Mouse (Mus musculus) kidney, embryonic 15.5 days (tissue): Measurements from ENCODE around the gene Rabac1. TPM values are rescaled to one million over a fixed set of nuclear protein-coding genes. Genes with fewer than 3 reads are reported as not detected.

Experiments used
- ATAC-seq: fragments of 200-750 bp; cut with Nextera tagmentation; replicated peaks from 2 replicates; pipeline ENCODE4 v1.8.0; 2017; ENCODE audit warnings: moderate TSS enrichment; ENCODE audit not compliant: low FRiP score
- H3K27ac ChIP-seq: fragments of 300-500 bp; sonication (generic); 2 replicates; pipeline ENCODE4 v1.5.1; 2015; ENCODE audit warnings: mild to moderate bottlenecking, inconsistent platforms
- H3K27me3 ChIP-seq: fragments of 300-500 bp; sonication (generic); 2 replicates; pipeline ENCODE4 v1.6.1; 2015; ENCODE audit warnings: inconsistent platforms
- H3K36me3 ChIP-seq: fragments of 300-500 bp; sonication (generic); 2 replicates; pipeline ENCODE4 v1.6.1; 2015; ENCODE audit warnings: inconsistent platforms
- H3K4me1 ChIP-seq: fragments of 300-500 bp; sonication (generic); 2 replicates; pipeline ENCODE4 v1.6.1; 2015; ENCODE audit warnings: inconsistent platforms
- H3K4me2 ChIP-seq: fragments of 300-500 bp; sonication (generic); 2 replicates; pipeline ENCODE4 v1.6.1; 2015; ENCODE audit warnings: moderate library complexity, mild to moderate bottlenecking, inconsistent platforms
- H3K4me3 ChIP-seq: fragments of 300-500 bp; sonication (generic); replicated peaks from 2 replicates; pipeline ENCODE4 v1.5.1; 2015; ENCODE audit warnings: mild to moderate bottlenecking, inconsistent platforms
- H3K9ac ChIP-seq: fragments of 300-500 bp; sonication (generic); 2 replicates; pipeline ENCODE4 v1.6.1; 2015; ENCODE audit warnings: mild to moderate bottlenecking, inconsistent platforms
- H3K9me3 ChIP-seq: fragments of 300-500 bp; sonication (generic); replicated peaks from 2 replicates; pipeline ENCODE4 v1.6.1; 2016; ENCODE audit warnings: inconsistent platforms
- WGBS: fragments of 180-500 bp; shearing (Covaris S2); methylation state at CpG from one replicate; pipeline ENCODE4 v1.1.7; 2015; ENCODE audit warnings: mixed read lengths; 5-methylcytosine and 5-hydroxymethylcytosine counted together
- polyA plus RNA-seq: library from polyadenylated mRNA; unstranded; fragments of >200 nt; fragmentation: Nextera tagmentation; extraction: Ambion mirVana; gene quantifications from 2 replicates; pipeline ENCODE4 v1.2.1, GENCODE M21; 2015

Rabac1 gene
- polyA plus RNA-seq, 1 experiment from 2014 or later, result 153 TPM

DNA sequence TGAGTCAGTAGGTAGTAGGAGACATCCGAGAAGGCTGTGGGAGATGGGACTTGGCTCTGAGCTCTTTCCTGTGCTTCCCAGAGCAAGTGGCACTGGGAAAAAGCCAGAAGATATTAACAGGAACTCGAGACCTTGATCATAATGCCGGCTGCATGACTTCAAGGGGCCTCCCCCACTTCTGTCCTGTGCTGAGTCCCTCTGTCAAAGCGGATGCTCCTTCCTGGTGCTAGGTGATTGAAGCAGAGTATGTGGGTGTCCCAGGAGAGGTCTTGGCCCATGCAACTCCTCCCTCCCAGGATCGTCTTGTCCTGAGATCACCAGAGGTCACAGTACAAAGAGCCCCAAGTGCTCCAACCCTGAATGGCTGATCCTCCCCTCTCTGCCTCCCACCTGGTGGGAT, 1.3 kb upstream of the Rabac1 start:
- Histone ChIP-seq H3K27me3 (no peaks in the 10 kb centered on the region), H3K9me3 (no peaks in the 10 kb centered on the region), H3K9ac (no peak overlapping the region), H3K27ac (no peak overlapping the region), H3K4me2 (no peak overlapping the region), H3K36me3 (peaks cover 9% of the 10 kb centered on the region), H3K4me1 (peaks cover 5% of the 10 kb centered on the region), H3K4me3 (no peak overlapping the region)
- WGBS, result 54% methylated on average over 5 of the region's 5 CpGs
- ATAC-seq, result no peak

DNA sequence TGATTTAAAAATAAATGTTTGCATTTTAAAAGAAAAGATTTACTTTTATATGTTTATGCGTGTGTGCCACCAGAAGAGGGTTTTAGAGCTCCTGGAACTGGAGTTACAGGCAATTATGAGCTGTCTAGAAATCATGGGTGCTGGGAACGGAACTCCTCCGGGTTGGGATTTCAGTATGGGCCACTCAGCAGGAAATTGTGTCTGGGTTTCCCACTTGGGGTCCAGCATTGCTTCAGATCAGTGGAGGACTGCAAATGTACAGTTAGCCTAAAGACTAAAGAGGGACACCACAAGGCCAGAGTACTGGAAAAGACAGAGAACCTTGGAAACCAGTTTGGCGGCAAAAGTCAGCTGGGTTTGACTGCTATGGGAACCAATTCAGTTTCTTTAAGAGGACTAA, 654 bp upstream of the Rabac1 start:
- Histone ChIP-seq H3K9me3 (no peaks in the 10 kb centered on the region), H3K4me2 (peak overlapping the region; percentile 78; the same call in 1 of the 2 replicates), H3K4me3 (no peak overlapping the region), H3K27me3 (no peaks in the 10 kb centered on the region), H3K27ac (no peak overlapping the region), H3K9ac (no peak overlapping the region), H3K36me3 (peaks cover 9% of the 10 kb centered on the region), H3K4me1 (peaks cover 5% of the 10 kb centered on the region)
- 83% methylated on average over 4 of the region's 4 CpGs for WGBS
- no peak for ATAC-seq

DNA sequence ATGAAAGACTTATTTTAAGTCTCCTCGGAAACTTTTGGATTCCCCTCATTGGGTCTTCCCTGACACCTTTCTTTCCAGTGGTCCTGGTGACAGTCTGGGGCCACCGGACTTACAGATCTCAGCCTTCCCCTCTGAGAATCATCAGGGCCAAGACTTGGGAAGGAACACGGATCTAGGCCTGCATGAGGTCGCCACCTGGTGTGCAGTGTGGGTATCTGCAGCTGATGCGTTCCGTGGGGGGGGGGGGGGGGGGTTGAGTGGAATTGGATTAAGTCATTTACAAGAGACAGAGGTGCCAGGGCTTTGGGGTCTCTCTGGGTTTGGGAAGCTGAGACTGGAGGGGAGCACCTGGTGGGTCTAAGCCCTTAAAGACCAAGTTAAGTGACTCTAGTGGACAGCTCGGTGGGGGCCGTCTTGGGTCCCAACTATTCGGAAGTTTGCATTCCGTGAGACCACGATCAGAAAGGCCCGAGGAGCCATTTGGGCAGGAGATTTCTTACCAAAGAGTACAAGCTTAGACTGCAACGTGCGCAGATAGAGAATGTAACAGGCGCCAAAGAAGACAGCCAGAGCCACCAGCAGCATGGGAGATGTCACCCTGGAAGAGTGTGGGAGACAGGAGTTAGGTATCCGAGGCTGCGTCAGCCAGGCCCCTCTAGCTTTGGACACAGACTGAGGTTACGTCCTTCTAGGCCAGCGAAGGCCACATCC, 1.1 kb downstream of the Rabac1 start:
- WGBS, result 9% methylated on average over 19 of the region's 19 CpGs
- peak overlapping the region; percentile 72 for H3K9ac ChIP-seq
- peaks cover 9% of the 10 kb centered on the region for H3K36me3 ChIP-seq
- no peak for ATAC-seq
- peak overlapping the region; percentile 78 for H3K4me2 ChIP-seq
- 0 out of 2 replicates have a peak overlapping the region, but pooled peaks have one; percentile 77 for H3K27ac ChIP-seq
- H3K4me1 ChIP-seq, result peaks cover 5% of the 10 kb centered on the region
- H3K9me3 ChIP-seq, result no peaks in the 10 kb centered on the region
- peak overlapping the region; percentile 75 for H3K4me3 ChIP-seq
- no peaks in the 10 kb centered on the region for H3K27me3 ChIP-seq

DNA sequence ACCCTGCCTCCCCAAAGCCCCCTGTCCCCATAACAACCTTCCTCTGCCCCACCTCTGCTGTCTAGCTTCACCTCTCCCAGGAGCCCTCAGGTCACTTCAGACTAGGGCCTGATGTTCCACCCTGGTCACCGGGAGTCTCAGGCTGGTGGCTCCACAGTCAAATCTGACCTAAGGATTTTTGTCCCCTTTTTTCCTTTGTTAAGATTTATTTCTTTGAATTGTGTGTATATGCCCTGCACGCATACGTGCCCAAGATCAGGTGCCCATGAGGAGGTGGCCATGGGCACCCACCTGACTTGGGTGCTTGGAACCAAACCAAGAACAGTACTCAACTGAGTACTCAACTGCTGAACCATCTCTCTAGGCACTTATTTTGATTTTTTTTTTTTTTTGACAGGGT, 2.2 kb downstream of the Rabac1 start:
- no peaks in the 10 kb centered on the region for H3K9me3 ChIP-seq
- no peak for ATAC-seq
- no peak overlapping the region for H3K9ac ChIP-seq
- no peaks in the 10 kb centered on the region for H3K27me3 ChIP-seq
- H3K4me3 ChIP-seq, result no peak overlapping the region
- H3K4me2 ChIP-seq, result no peak overlapping the region
- 99% methylated on average over 3 of the region's 3 CpGs for WGBS
- H3K36me3 ChIP-seq, result peaks cover 9% of the 10 kb centered on the region
- no peak overlapping the region for H3K27ac ChIP-seq
- peaks cover 6% of the 10 kb centered on the region for H3K4me1 ChIP-seq

DNA sequence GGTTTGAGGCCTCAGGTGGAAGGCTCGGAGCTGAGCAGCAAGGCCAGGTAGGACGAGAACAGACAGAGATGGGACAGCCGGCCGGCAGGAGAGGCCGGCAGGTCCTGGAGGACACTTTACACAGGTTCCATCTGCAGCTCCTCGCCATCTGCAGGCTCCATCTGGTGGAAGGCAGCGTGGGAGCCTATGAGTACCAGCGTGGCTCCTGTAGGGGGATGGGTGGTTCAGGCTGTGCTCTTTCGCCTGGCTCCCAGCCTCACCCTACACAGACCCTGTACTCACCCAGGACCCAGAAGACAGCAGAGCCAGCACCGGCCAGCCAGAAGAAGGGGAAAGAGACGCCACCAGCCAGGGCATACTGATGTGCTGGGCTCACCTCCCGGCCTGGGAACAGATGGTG, 2.7 kb downstream of the Rabac1 start:
- no peak overlapping the region for H3K4me3 ChIP-seq
- ATAC-seq, result no peak
- peaks cover 7% of the 10 kb centered on the region for H3K4me1 ChIP-seq
- H3K27ac ChIP-seq, result no peak overlapping the region
- no peak overlapping the region for H3K4me2 ChIP-seq
- no peaks in the 10 kb centered on the region for H3K27me3 ChIP-seq
- WGBS, result 83% methylated on average over 12 of the region's 12 CpGs
- H3K9ac ChIP-seq, result no peak overlapping the region
- H3K36me3 ChIP-seq, result peaks cover 9% of the 10 kb centered on the region
- no peaks in the 10 kb centered on the region for H3K9me3 ChIP-seq

DNA sequence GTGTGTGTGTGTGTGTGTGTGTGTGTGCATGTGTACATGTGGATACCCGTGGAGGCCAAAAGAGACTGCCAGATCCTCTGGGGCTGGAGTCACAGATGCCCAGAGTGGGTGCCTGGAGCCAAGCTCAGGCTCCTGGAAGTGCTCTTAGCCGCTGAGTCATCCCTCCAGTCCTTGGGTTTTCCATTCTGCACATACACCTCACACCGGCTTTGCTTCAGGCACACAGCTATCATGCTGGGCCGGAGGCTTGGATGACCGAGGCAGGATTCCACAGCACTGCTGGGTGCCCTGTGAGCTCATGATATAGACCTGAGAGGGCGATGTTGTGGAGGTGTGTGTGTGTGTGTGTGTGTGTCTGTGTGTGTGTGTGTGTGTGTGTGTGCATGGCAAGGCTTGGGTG, 4.1 kb downstream of the Rabac1 start:
- H3K9ac ChIP-seq, result no peak overlapping the region
- H3K27ac ChIP-seq, result no peak overlapping the region
- H3K4me2 ChIP-seq, result no peak overlapping the region
- peaks cover 7% of the 10 kb centered on the region for H3K4me1 ChIP-seq
- no peaks in the 10 kb centered on the region for H3K27me3 ChIP-seq
- H3K36me3 ChIP-seq, result peaks cover 9% of the 10 kb centered on the region
- WGBS, result 80% methylated on average over 6 of the region's 6 CpGs
- no peak overlapping the region for H3K4me3 ChIP-seq
- no peak for ATAC-seq
- no peaks in the 10 kb centered on the region for H3K9me3 ChIP-seq

DNA sequence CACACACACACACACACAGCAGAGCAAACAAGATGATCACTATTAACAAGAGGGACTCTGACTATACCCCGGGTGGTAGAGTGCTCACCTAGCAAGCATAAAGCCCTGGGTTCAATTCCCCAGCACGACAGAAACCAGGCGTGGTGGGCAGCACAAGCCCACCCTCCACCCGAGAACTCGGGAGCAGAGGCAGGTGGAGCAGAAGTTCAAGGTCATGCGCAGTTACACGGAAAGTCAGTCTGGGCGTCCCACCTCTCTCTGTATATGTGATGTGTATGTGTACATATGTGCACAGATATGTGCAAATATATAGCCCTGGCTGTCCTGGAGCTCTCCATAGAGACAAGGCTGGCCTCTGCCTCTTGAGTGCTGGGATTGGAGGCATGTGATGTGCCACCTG, 4.6 kb downstream of the Rabac1 start:
- Histone ChIP-seq H3K36me3 (peaks cover 9% of the 10 kb centered on the region), H3K4me1 (peaks cover 7% of the 10 kb centered on the region), H3K4me2 (no peak overlapping the region), H3K9me3 (no peaks in the 10 kb centered on the region), H3K9ac (no peak overlapping the region), H3K4me3 (no peak overlapping the region), H3K27me3 (no peaks in the 10 kb centered on the region), H3K27ac (no peak overlapping the region)
- WGBS, result 86% methylated on average over 8 of the region's 8 CpGs
- no peak for ATAC-seq

DNA sequence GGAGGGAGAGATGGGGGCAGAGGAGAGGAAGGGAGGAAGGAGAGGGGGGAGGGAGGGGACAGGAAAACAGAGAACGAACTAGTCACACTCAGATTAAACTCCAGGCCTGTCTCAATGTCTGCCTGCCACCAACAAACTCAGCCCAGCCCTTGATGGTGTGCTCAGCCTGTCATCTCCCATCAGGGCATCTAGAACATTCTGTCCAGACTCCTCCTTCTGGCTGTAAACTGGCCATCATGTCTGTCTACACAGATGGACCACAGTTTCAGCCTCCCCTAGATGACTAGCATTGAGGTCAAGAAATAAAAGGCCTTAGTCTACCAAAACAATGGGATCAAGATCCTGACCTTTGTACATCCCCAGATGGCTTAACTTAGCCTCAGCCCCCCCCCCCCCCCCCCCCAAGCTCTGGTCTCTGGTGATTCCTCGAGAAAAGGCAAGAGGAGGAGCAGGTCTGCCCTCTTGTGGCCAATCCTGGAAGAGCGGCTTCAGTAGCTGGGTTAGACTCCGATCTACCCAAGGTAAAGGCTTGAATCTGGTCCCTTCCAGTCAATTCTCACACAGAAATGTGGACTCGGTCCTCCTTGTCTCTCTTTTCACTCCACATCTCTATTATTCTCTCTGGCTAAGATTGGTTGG, 7.5 kb downstream of the Rabac1 start:
- no peak overlapping the region for H3K4me3 ChIP-seq
- 0 out of 2 replicates have a peak, but pooled peaks cover 2% of the 10 kb centered on the region for H3K4me1 ChIP-seq
- peak; percentile 57; the same call in 1 of the 2 replicates for ATAC-seq
- no peak overlapping the region for H3K9ac ChIP-seq
- H3K36me3 ChIP-seq, result peaks cover 8% of the 10 kb centered on the region
- no peaks in the 10 kb centered on the region for H3K27me3 ChIP-seq
- H3K4me2 ChIP-seq, result no peak overlapping the region
- no peak overlapping the region for H3K27ac ChIP-seq
- 11% methylated on average over 5 of the region's 5 CpGs for WGBS
- no peaks in the 10 kb centered on the region for H3K9me3 ChIP-seq

DNA sequence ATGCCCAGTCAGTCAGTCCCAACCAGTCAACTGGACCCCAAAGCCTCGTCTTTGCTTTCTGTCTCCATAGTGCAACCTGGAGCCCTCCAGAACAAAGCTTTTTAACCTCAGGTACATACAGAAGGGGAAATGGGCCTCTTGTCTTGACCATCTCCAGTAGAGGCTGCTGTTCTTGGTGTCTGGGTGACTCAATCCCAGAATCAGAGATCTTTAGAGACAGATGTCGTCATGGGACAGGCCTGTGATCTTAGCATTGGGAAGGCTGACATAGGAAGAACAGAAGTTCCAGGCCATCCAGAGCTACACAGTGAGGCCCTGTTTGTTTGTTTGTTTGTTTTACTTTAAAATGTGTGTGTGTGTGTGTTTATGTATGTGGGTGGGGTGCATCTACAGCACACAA, 8.3 kb downstream of the Rabac1 start:
- Histone ChIP-seq H3K4me3 (no peak overlapping the region), H3K4me1 (0 out of 2 replicates have a peak, but pooled peaks cover 2% of the 10 kb centered on the region), H3K4me2 (no peak overlapping the region), H3K27ac (no peak overlapping the region), H3K27me3 (no peaks in the 10 kb centered on the region), H3K9me3 (no peaks in the 10 kb centered on the region), H3K9ac (no peak overlapping the region), H3K36me3 (0 out of 2 replicates have a peak, but pooled peaks cover under 1% of the 10 kb centered on the region)
- no peak for ATAC-seq
- WGBS, result 70% methylated on average over 2 of the region's 2 CpGs

DNA sequence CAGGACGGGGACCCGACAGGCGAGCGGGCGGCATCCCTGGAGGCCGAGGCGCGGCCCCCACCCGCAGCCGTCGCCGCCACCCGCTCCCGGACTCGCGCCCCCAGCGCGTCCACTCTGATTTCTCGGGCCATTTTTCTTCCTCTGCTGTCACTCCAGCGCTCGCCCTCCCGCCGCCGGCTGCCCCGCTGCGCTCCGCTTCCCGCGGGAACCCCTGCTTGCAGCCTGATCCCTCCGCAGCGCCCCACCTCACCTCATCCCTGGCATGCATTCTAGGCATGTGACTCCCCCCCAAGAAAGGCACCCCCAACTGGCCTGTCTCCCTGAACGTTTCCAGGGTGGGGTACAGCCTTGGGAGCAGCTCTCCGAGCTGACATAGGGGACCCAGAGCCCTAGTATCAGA, 17.3 kb downstream of the Rabac1 start:
- WGBS, result 3% methylated on average over 33 of the region's 33 CpGs
- Histone ChIP-seq H3K9ac (0 out of 2 replicates have a peak overlapping the region, but pooled peaks have one; percentile 27), H3K27me3 (peaks cover 72% of the 10 kb centered on the region), H3K9me3 (no peaks in the 10 kb centered on the region), H3K27ac (no peak overlapping the region), H3K4me2 (peak overlapping the region; percentile 73), H3K36me3 (no peaks in the 10 kb centered on the region), H3K4me3 (peak overlapping the region; percentile 44), H3K4me1 (peaks cover 20% of the 10 kb centered on the region)
- no peak for ATAC-seq

DNA sequence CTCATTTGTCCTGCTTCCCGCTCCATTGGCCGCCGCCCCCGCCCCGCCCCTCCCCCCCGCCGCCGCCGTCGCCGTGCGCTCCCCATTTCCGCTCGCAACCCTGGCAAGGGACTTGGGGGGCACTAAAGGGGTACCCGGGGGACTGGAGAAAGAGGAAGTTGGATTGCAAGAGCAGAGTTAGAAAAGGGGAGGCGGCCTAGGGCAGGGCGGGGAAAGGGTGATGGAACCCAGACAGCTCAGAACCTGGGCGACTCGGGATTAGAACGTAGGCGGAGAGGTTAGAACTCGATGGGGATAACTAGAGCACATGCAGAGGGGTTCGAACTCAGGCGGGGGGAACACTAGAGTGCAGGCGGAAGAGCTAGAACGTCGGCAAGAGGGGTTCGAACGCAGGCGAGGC, 18.1 kb downstream of the Rabac1 start:
- H3K9me3 ChIP-seq, result no peaks in the 10 kb centered on the region
- H3K4me2 ChIP-seq, result peak overlapping the region; percentile 73
- H3K36me3 ChIP-seq, result no peaks in the 10 kb centered on the region
- 1% methylated on average over 29 of the region's 30 CpGs for WGBS
- ATAC-seq, result 0 out of 2 replicates have a peak, but pooled peaks have one; percentile 10
- peaks cover 80% of the 10 kb centered on the region for H3K27me3 ChIP-seq
- H3K4me3 ChIP-seq, result peak overlapping the region; percentile 44
- H3K9ac ChIP-seq, result peak overlapping the region; percentile 31; the same call in 1 of the 2 replicates
- H3K4me1 ChIP-seq, result peaks cover 25% of the 10 kb centered on the region
- no peak overlapping the region for H3K27ac ChIP-seq

DNA sequence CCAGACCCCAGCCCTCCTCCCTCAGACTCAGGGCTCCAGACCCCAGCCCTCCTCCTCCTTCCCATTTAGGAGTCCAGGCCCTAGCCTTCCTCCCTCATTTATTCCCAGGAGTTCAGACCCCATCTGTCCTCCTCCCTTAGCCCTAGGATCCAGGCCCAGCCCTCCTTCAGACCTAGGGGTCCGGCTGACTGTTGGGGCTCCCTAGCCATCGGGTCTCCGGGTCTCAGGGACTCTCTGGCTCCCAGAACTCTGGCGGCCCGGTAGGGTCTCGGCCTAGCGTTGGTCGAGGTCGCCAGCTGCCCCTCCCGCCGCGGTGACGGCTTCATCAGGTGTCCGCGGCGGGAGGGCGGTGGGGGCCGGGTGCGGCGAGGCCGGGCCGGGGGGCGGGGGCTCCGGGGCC, 18.6 kb downstream of the Rabac1 start:
- H3K27ac ChIP-seq, result no peak overlapping the region
- peak overlapping the region; percentile 73 for H3K4me2 ChIP-seq
- H3K36me3 ChIP-seq, result no peaks in the 10 kb centered on the region
- H3K9me3 ChIP-seq, result no peaks in the 10 kb centered on the region
- H3K9ac ChIP-seq, result peak overlapping the region; percentile 31; the same call in 1 of the 2 replicates
- WGBS, result 0% methylated on average over 15 of the region's 24 CpGs
- H3K27me3 ChIP-seq, result peaks cover 85% of the 10 kb centered on the region
- H3K4me1 ChIP-seq, result peaks cover 25% of the 10 kb centered on the region
- ATAC-seq, result peak; percentile 22; the same call in 1 of the 2 replicates
- peak overlapping the region; percentile 44 for H3K4me3 ChIP-seq
